In the genomic region with DNA sequence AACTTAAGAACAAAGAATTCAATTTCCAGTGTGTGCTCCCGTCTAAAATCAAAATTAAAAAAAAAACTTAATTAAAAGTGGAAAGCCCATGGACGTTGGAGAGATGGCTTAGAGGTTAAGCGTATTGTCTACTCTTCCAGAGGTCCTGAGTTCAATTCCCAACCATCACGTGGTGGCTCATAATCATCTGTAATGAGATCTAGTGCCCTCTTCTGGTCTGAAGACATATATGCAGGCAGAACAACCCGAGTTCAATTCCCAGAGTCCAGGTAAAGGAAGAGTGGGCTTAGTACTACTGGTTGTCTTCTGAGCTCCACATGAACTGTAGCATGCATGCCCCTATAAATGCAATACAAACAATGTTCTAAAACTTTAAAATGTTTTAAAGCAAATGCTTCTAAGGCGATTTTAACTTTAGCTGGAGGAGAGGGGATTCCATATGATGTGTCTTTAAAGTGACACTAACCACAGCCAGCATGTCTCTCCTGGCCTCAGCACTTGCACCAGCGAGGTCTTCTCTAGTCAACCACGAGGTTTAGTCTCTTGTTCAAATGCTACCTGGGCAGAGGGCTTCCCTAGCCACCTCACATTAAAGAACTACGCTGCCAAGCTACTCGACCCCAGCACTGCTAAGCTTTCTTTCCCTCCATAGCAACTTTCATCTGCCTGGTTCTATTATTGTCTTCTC, we compare ENCODE assay signal across 11 mouse cellular contexts. TPM values are rescaled to one million over a fixed set of nuclear protein-coding genes. Genes with fewer than 3 reads are reported as not detected.
DNase-seq lines count a peak whose midpoint lies in the region; ATAC-seq and TF ChIP-seq lines count a peak whose summit lies in the region.
"Had no signal": no experiment of that assay in that cellular context is flagged by ENCODE, and none has a peak within 500 bp of the region (broad histone marks: within the 10 kb centered on the region; RNA-seq: fewer than 3 reads in every experiment).

No protein-coding gene starts in this region.

- DNase-seq in hindbrain, postnatal 0 days (ENCODE audit: low spot score), result no peak
- DNase-seq in midbrain, postnatal 0 days (ENCODE audit: low spot score), result no peak
- DNase-seq in midbrain, embryonic 14.5 days, result no peak
- peak; percentile 26 for DNase-seq in MEL (ENCODE audit: low read depth, low spot score)
- DNase-seq in stomach, postnatal 0 days (ENCODE audit: low spot score), result no peak
- no peak for DNase-seq in spleen, adult 12 weeks (ENCODE audit: low spot score)
- DNase-seq: adrenal gland, postnatal 25 days; cerebellum, adult 11 months had no signal

- no peaks in the 10 kb centered on the region for H3K36me3 ChIP-seq in hindbrain, postnatal 0 days (ENCODE audit: insufficient read depth, low read length)
- H3K36me3 ChIP-seq in hindbrain, embryonic 16.5 days (ENCODE audit: control insufficient read depth, insufficient read depth, low read length), result no peaks in the 10 kb centered on the region
- no peaks in the 10 kb centered on the region for H3K36me3 ChIP-seq in midbrain, postnatal 0 days (ENCODE audit: insufficient read depth, low read length)
- no peaks in the 10 kb centered on the region for H3K36me3 ChIP-seq in midbrain, embryonic 14.5 days (ENCODE audit: control insufficient read depth, insufficient read depth, low read length)
- H3K36me3 ChIP-seq in MEL (ENCODE audit: control insufficient read depth in 1 of 2, insufficient read depth in 2 of 2, low read length in 2 of 2), result no peaks in the 10 kb centered on the region
- H3K36me3 ChIP-seq in stomach, postnatal 0 days (ENCODE audit: control insufficient read depth, insufficient read depth, low read length), result no peaks in the 10 kb centered on the region
- H3K36me3 ChIP-seq: midbrain, embryonic 12.5 days had no signal

- TF ChIP-seq CTCF in hindbrain, postnatal 0 days (IDR thresholded peaks at IDR 0.05; ENCODE audit: low read depth), result peak; percentile 12; the same call in 1 of the 2 replicates
- peak; percentile 24; the same call in 1 of the 2 replicates for TF ChIP-seq CTCF in midbrain, postnatal 0 days (IDR thresholded peaks at IDR 0.05)
- peak in 2 of 3 experiments; percentile 35 to 43; a peak in 4 of 6 replicates for TF ChIP-seq CTCF in MEL (IDR thresholded peaks at IDR 0.05 in 2 of 3, conservative IDR thresholded peaks at IDR 0.05 in 1 of 3; ENCODE audit: control insufficient read depth in 1 of 3, insufficient read depth in 1 of 3, low read depth in 2 of 3, low read length in 3 of 3, poor library complexity in 1 of 3, severe bottlenecking in 1 of 3)
- TF ChIP-seq CTCF in stomach, postnatal 0 days (IDR thresholded peaks at IDR 0.05; ENCODE audit: low read depth), result peak; percentile 54

- TF ChIP-seq EP300 in MEL (IDR thresholded peaks at IDR 0.05; ENCODE audit: low read depth in 1 of 2, low read length in 2 of 2), result no peak
- no peak for TF ChIP-seq EP300 in stomach, postnatal 0 days (optimal IDR thresholded peaks at IDR 0.05)

- H3K4me2 ChIP-seq in hindbrain, postnatal 0 days (ENCODE audit: low read depth, low read length), result no peak overlapping the region
- no peak overlapping the region for H3K4me2 ChIP-seq in hindbrain, embryonic 16.5 days (ENCODE audit: low read length)
- H3K4me2 ChIP-seq in midbrain, postnatal 0 days (ENCODE audit: low read depth, low read length, poor library complexity, severe bottlenecking), result no peak overlapping the region
- H3K4me2 ChIP-seq in midbrain, embryonic 14.5 days (ENCODE audit: low read length), result no peak overlapping the region
- H3K4me2 ChIP-seq in stomach, postnatal 0 days (replicated peaks; ENCODE audit: low read depth), result no peak overlapping the region
- H3K4me2 ChIP-seq: midbrain, embryonic 12.5 days had no signal

- H3K9me3 ChIP-seq in hindbrain, postnatal 0 days (ENCODE audit: low read length), result no peaks in the 10 kb centered on the region
- H3K9me3 ChIP-seq in hindbrain, embryonic 16.5 days (ENCODE audit: control insufficient read depth, low read length), result no peaks in the 10 kb centered on the region
- no peaks in the 10 kb centered on the region for H3K9me3 ChIP-seq in midbrain, postnatal 0 days (ENCODE audit: low read length)
- no peaks in the 10 kb centered on the region for H3K9me3 ChIP-seq in midbrain, embryonic 14.5 days (ENCODE audit: control insufficient read depth, low read length)
- no peaks in the 10 kb centered on the region for H3K9me3 ChIP-seq in MEL (replicated peaks; ENCODE audit: insufficient read depth, low read length)
- no peaks in the 10 kb centered on the region for H3K9me3 ChIP-seq in stomach, postnatal 0 days (ENCODE audit: control insufficient read depth, low read length)
- H3K9me3 ChIP-seq: midbrain, embryonic 12.5 days had no signal

- H3K4me3 ChIP-seq in hindbrain, postnatal 0 days (ENCODE audit: low read length), result no peak overlapping the region
- no peak overlapping the region for H3K4me3 ChIP-seq in hindbrain, embryonic 16.5 days (ENCODE audit: low read length)
- no peak overlapping the region for H3K4me3 ChIP-seq in midbrain, postnatal 0 days (ENCODE audit: low read depth, low read length)
- no peak overlapping the region for H3K4me3 ChIP-seq in midbrain, embryonic 14.5 days (replicated peaks; ENCODE audit: low read depth, low read length)
- H3K4me3 ChIP-seq in MEL (ENCODE audit: control insufficient read depth in 1 of 2, insufficient read depth in 1 of 2, low read depth in 2 of 2, low read length in 2 of 2), result no peak overlapping the region
- no peak overlapping the region for H3K4me3 ChIP-seq in stomach, postnatal 0 days (ENCODE audit: low read depth, low read length)
- H3K4me3 ChIP-seq: midbrain, embryonic 12.5 days had no signal

- TF ChIP-seq RAD21 in MEL (IDR thresholded peaks at IDR 0.05; ENCODE audit: low read depth, low read length), result no peak; the same call in none of the 2 replicates

- no peak overlapping the region for H3K9ac ChIP-seq in hindbrain, postnatal 0 days (replicated peaks; ENCODE audit: low read length)
- no peak overlapping the region for H3K9ac ChIP-seq in hindbrain, embryonic 16.5 days (ENCODE audit: low read depth, low read length)
- H3K9ac ChIP-seq in midbrain, postnatal 0 days (replicated peaks; ENCODE audit: low read length, poor library complexity, severe bottlenecking), result no peak overlapping the region
- H3K9ac ChIP-seq in midbrain, embryonic 14.5 days (replicated peaks; ENCODE audit: low read length), result no peak overlapping the region
- H3K9ac ChIP-seq in MEL (ENCODE audit: control insufficient read depth, low read depth, low read length, poor library complexity, severe bottlenecking), result no peak overlapping the region
- H3K9ac ChIP-seq in stomach, postnatal 0 days (ENCODE audit: low read length), result no peak overlapping the region
- H3K9ac ChIP-seq: midbrain, embryonic 12.5 days had no signal

- H3K27me3 ChIP-seq in hindbrain, postnatal 0 days (ENCODE audit: insufficient read depth, low read length), result no peaks in the 10 kb centered on the region
- H3K27me3 ChIP-seq in hindbrain, embryonic 16.5 days (replicated peaks; ENCODE audit: control insufficient read depth, insufficient read depth, low read length), result no peaks in the 10 kb centered on the region
- H3K27me3 ChIP-seq in midbrain, postnatal 0 days (ENCODE audit: insufficient read depth, low read length), result no peaks in the 10 kb centered on the region
- H3K27me3 ChIP-seq in midbrain, embryonic 14.5 days (ENCODE audit: control insufficient read depth, insufficient read depth, low read length), result no peaks in the 10 kb centered on the region
- H3K27me3 ChIP-seq in MEL (ENCODE audit: control insufficient read depth in 1 of 2, insufficient read depth in 2 of 2, low read length in 2 of 2), result peaks cover 5 to 13% of the 10 kb centered on the region in 2 experiments
- no peaks in the 10 kb centered on the region for H3K27me3 ChIP-seq in stomach, postnatal 0 days (ENCODE audit: control insufficient read depth, insufficient read depth, low read length)

- no peak for TF ChIP-seq POLR2A in MEL (IDR thresholded peaks at IDR 0.05; ENCODE audit: control insufficient read depth in 1 of 2, insufficient read depth in 1 of 2, low read depth in 1 of 2, low read length in 2 of 2, poor library complexity in 1 of 2)

- H3K79me2 ChIP-seq in MEL (ENCODE audit: control insufficient read depth, insufficient read depth, low read length, poor library complexity), result no peaks in the 10 kb centered on the region; the same call in 1 of the 2 replicates

- no peak overlapping the region for H3K27ac ChIP-seq in hindbrain, postnatal 0 days
- H3K27ac ChIP-seq in hindbrain, embryonic 16.5 days (ENCODE audit: low read depth, low read length), result no peak overlapping the region
- no peak overlapping the region for H3K27ac ChIP-seq in midbrain, postnatal 0 days (ENCODE audit: low read depth, low read length)
- no peak overlapping the region for H3K27ac ChIP-seq in midbrain, embryonic 14.5 days (replicated peaks; ENCODE audit: low read depth, low read length)
- H3K27ac ChIP-seq in MEL (ENCODE audit: control insufficient read depth, low read depth, low read length), result no peak overlapping the region
- no peak overlapping the region for H3K27ac ChIP-seq in stomach, postnatal 0 days (replicated peaks)
- H3K27ac ChIP-seq: midbrain, embryonic 12.5 days had no signal

- no peak for ATAC-seq in hindbrain, postnatal 0 days
- no peak for ATAC-seq in hindbrain, embryonic 16.5 days
- no peak for ATAC-seq in midbrain, postnatal 0 days (ENCODE audit: low FRiP score)
- ATAC-seq in midbrain, embryonic 14.5 days (ENCODE audit: low FRiP score, low TSS enrichment), result no peak
- no peak for ATAC-seq in stomach, postnatal 0 days (ENCODE audit: low FRiP score, low TSS enrichment)
- ATAC-seq: forebrain, embryonic 16.5 days had no signal

- 71% methylated on average over 10 of the region's 10 CpGs for WGBS in hindbrain, postnatal 0 days
- 70% methylated on average over 10 of the region's 10 CpGs for WGBS in hindbrain, embryonic 16.5 days
- 65% methylated on average over 10 of the region's 10 CpGs for WGBS in midbrain, postnatal 0 days
- 70% methylated on average over 10 of the region's 10 CpGs for WGBS in midbrain, embryonic 14.5 days
- WGBS in stomach, postnatal 0 days, result 78% methylated on average over 10 of the region's 10 CpGs

- H3K4me1 ChIP-seq in hindbrain, postnatal 0 days (ENCODE audit: insufficient read depth, low read length), result no peaks in the 10 kb centered on the region
- H3K4me1 ChIP-seq in hindbrain, embryonic 16.5 days (ENCODE audit: control insufficient read depth, insufficient read depth, low read depth, low read length), result peaks cover 2% of the 10 kb centered on the region; the same call in 1 of the 2 replicates
- H3K4me1 ChIP-seq in midbrain, postnatal 0 days (ENCODE audit: insufficient read depth, low read length), result no peaks in the 10 kb centered on the region
- H3K4me1 ChIP-seq in midbrain, embryonic 14.5 days (ENCODE audit: control insufficient read depth, insufficient read depth, low read length), result no peaks in the 10 kb centered on the region
- H3K4me1 ChIP-seq in MEL (ENCODE audit: control insufficient read depth in 1 of 2, insufficient read depth in 2 of 2, low read length in 2 of 2), result no peaks in the 10 kb centered on the region
- H3K4me1 ChIP-seq in stomach, postnatal 0 days (replicated peaks; ENCODE audit: control insufficient read depth, insufficient read depth), result no peaks in the 10 kb centered on the region
- H3K4me1 ChIP-seq: midbrain, embryonic 12.5 days had no signal

RNA-seq across cellular contexts. Expression of gene Agbl3, which starts 2.1 kb away (rescaled TPM):
- total RNA-seq in hindbrain, postnatal 0 days (2014; rRNA removed), result 12.3 and 13.2 TPM in 2 replicates
- 21.5 and 24.0 TPM in 2 replicates for polyA plus RNA-seq in hindbrain, postnatal 0 days (2015; fragmentation: Nextera tagmentation; extraction: Ambion mirVana)
- 9.4 and 14.4 TPM in 2 replicates for polyA plus RNA-seq in hindbrain, embryonic 16.5 days (2015; fragmentation: Nextera tagmentation; extraction: Ambion mirVana)
- 20.7 and 23.7 TPM in 2 replicates for total RNA-seq in midbrain, postnatal 0 days (2014; rRNA removed)
- 23.3 and 25.0 TPM in 2 replicates for polyA plus RNA-seq in midbrain, postnatal 0 days (2015; fragmentation: Nextera tagmentation; extraction: Ambion mirVana)
- 14.7 and 16.0 TPM in 2 replicates for polyA plus RNA-seq in midbrain, embryonic 14.5 days (2014; fragmentation: Nextera tagmentation; extraction: Ambion mirVana)
- not detected in 2 replicates for total RNA-seq in MEL (2012; rRNA removed)
- 1 to 10 TPM in 1 of 2 experiments, not detected in 1; 1.3 TPM for polyA plus RNA-seq in MEL (2012; ENCODE audit: insufficient read depth in 1 of 2, insufficient read length in 2 of 2, low read depth in 1 of 2, low replicate concordance in 2 of 2, missing spikeins in 1 of 2)
- polyA plus RNA-seq in stomach, postnatal 0 days (2015; fragmentation: Nextera tagmentation; extraction: Ambion mirVana), result 6.0 and 6.5 TPM in 2 replicates
